Mouse (Mus musculus): Measurements from ENCODE around the gene Map4k2.

Gene Map4k2

GRCm38 (mm10) chr19:6377327-6378040 lies 36.5 kb downstream of the Map4k2 start:
- peak; percentile 63 for DNase-seq (ENCODE audit: low read depth, low spot score)

DNA sequence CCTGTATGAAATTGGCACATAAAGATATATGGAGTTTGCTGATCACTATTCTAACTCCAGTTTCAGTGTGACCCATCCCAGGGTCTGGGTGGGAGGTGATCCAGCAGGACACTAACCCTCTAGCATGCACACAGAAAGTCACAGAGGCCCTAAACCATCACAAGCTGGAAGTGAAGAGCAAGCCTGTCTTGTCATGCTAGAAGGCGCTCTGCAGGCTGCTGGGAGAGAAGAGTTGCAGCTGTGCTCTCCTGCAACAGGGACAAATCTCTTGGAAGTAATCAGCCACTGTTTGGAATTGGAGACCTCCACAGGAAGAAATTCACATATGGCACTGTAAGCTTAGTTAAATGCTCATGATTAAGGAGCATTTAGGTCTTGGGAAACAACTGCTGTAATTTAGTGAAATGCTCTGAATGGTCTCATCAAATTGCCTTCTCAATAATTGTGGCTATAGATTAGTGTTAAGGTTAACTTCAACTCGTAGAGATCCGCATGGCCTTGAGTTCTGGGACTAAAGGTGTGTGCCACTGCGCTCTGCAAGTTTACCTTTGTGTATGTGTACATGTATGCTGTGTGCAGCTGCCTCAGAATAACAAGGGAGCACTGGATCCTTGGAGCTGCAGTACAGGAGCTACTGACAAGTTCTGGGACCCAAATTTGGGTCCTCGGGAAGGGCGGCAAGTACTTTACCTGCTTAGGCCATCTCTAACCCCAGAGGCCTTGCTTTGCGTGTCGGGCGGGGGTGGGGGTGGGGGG lies 39.7 kb downstream of the Map4k2 start:
- no peak for DNase-seq (ENCODE audit: low read depth, low spot score)

DNA sequence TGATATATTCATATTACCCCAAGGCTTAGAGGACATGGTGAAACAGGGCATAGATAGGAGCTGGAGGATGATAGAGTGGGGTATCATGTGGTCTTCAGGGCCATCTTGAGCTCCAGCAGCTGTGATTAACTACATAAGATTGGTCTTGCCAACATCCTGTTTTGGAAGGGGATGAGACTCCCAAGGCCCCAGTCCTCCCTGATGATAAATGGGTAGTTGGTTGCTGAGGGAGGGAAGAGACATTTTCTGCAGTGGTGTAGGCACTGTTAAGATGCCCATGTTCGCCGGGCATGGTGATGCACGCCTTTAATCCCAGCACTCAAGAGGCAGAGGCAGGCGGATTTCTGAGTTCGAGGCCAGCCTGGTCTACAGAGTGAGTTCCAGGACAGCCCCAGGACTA lies 40.3 kb downstream of the Map4k2 start:
- no peak for DNase-seq (ENCODE audit: low read depth, low spot score)

DNA sequence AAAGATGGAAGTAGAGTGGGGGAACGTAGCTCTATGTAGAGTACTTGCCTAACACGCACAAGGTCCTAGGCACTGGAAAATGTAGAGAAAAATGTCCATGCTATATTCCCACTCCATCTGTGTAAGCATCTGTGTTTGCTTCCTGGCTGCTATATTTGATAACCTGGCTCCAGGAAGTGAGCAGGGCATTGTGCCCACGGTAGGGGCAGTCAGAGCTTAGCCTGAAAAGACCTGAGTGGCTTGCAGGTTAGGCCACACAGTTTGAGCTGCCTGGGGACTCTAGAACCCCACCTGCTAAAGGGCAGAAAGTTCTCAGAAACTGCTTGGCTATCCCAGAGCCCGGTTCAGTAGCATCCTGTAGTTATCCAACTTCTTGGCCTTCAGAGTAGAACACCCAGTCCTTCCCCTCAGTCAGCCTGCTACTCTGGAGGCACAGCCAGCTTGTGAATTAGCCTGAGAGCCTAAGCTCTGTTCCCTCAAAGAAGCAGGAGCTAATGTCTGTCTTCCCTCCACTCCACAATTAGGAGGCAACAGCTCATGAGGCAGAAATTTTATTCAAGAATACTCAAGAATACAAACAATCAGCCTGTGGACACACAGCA lies 41.5 kb downstream of the Map4k2 start:
- no peak for DNase-seq (ENCODE audit: low read depth, low spot score)

- no peak for DNase-seq (ENCODE audit: low read depth, low spot score)
Observed at GRCm38 (mm10) chr19:6383470-6383869, 42.5 kb downstream of the Map4k2 start.

- no peak for DNase-seq (ENCODE audit: low read depth, low spot score)
Observed at GRCm38 (mm10) chr19:6384128-6384527, 43.2 kb downstream of the Map4k2 start, which contains the start of gene Pygm. Pygm (plus strand) TSS chr19:6384399.

- no peak for DNase-seq (ENCODE audit: low read depth, low spot score)
Observed at GRCm38 (mm10) chr19:6384954-6385353, 44.0 kb downstream of the Map4k2 start.

GRCm38 (mm10) chr19:6385419-6385818 lies 44.5 kb downstream of the Map4k2 start:
- no peak for DNase-seq (ENCODE audit: low read depth, low spot score)

DNA sequence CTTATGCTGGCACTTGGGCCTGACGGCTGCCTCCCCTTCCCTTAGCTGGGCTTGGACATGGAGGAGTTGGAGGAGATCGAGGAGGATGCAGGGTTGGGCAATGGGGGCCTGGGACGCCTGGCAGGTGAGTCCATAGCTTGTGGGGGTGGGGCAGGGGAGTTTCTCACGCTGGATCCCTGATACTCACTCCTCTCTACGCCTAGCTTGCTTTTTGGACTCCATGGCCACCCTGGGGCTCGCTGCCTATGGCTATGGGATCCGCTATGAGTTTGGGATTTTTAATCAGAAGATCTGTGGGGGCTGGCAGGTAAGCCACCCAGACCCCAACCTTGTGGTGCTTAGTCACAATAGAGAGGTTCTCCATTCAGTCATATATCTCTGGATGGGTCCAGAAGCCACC lies 44.9 kb downstream of the Map4k2 start:
- DNase-seq (ENCODE audit: low read depth, low spot score) = no peak

DNA sequence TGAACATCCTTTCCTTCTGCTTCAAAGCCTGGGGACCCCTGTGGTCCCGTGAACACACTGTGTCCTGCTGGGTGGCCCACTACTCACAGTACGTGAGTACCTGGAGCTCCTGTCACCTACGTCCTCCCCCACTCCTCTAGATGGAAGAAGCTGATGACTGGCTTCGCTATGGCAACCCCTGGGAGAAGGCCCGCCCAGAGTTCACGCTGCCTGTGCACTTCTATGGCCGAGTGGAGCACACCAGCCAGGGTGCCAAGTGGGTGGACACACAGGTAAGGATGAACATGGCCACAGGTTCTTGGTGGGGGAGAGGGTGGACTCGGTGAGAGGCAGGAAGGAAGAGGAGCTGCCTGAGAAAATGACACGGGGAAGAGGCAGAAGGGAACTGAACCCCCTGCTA lies 45.3 kb downstream of the Map4k2 start:
- no peak for DNase-seq (ENCODE audit: low read depth, low spot score)

DNA sequence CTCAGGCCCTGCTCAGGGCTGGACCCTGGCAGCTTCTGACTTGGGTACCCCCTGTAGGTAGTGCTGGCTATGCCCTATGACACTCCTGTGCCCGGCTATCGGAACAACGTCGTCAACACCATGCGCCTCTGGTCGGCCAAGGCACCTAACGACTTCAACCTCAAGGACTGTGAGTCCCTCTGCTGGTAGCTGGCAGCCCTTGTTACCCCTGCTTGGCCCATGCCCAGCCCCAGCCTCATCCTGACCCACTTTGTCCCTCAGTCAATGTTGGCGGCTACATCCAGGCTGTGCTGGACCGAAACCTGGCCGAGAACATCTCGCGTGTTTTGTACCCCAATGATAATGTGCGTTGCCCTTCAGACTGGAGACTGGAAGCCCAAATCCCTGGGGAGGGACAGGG lies 47.1 kb downstream of the Map4k2 start:
- DNase-seq (ENCODE audit: low read depth, low spot score) = no peak

- no peak for DNase-seq (ENCODE audit: low read depth, low spot score)
Observed at GRCm38 (mm10) chr19:6389803-6390202, 48.9 kb downstream of the Map4k2 start.

DNA sequence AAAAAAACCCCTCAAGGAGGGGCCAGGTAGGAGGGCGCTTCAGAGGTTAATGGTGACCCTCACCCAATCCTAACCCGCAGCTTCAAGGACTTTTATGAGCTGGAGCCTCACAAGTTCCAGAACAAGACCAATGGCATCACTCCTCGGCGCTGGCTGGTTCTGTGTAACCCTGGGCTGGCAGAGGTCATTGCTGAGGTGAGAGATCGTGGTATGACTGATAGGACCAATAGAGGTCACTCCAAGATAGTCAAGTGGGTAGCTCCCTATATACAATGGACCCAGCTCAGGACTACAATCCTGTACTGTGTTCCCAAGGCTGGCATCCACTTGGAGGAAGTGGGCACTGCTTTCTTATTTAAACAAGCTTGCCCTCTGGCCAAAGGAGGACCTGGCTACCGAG lies 49.3 kb downstream of the Map4k2 start:
- no peak for DNase-seq (ENCODE audit: low read depth, low spot score)

- DNase-seq (ENCODE audit: low read depth, low spot score) = no peak
Observed at GRCm38 (mm10) chr19:6392743-6393393, 51.9 kb downstream of the Map4k2 start.

DNA sequence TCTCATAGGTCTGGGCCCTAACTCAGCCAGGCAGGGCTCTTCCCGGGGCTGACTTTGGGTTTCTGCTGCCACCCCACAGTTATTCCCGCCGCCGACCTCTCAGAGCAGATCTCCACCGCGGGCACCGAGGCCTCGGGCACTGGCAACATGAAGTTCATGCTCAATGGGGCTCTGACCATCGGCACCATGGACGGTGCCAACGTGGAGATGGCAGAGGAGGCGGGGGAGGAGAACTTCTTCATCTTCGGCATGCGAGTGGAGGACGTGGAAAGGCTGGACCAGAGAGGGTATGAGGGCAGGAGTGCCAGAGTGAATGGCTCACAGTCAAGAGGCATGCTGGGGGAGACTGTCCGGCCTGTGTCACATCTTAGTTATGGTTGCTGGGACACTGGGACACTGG lies 52.7 kb downstream of the Map4k2 start:
- no peak for DNase-seq (ENCODE audit: low read depth, low spot score)

DNA sequence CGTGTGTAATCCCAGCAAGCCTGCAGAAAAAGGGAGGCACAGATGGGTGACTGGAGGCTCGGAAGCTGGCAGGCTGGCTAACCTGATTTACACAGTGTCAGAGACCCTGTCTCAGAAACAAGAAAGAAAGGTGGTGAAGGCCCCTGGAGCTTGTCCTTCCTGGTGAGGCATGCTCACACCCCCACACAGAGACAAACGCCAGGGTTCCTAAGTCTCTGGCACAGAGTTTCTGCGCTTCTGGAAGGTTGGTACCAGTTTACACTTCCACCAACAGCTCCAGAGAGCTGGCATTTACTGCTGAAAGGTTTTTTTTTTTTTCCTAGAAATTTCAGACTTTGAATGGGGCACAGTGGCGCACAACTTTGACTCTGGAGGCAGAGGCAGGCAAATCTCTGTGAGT lies 55.3 kb downstream of the Map4k2 start:
- no peak for DNase-seq (ENCODE audit: low read depth, low spot score)

DNA sequence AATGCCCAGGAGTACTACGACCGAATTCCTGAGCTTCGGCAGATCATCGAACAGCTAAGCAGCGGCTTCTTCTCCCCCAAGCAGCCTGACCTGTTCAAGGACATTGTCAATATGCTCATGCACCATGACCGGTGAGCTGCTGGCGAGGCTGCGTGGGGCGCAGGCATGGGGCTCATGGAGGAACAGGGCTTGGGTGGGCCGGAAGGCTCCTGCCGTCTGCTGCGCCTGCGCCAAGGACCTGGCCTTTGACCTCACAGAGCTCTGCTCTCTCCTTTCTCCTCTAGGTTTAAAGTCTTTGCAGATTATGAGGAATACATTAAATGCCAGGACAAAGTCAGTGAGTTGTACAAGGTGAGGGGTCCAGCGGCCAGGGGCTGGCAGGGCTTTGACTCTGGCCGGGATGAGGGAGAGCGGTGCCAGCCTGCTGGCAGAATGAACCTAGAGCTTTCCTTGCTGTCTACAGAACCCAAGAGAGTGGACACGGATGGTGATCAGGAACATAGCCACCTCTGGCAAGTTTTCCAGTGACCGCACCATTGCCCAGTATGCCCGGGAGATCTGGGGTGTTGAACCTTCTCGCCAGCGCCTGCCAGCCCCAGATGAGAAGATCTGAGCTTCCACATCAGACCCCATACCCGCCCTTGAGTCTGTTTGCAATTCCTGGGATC lies 56.8 kb downstream of the Map4k2 start:
- no peak for DNase-seq (ENCODE audit: low read depth, low spot score)

- DNase-seq (ENCODE audit: low read depth, low spot score) = no peak
Observed at GRCm38 (mm10) chr19:6398447-6399284, 57.7 kb downstream of the Map4k2 start.

- DNase-seq (ENCODE audit: low read depth, low spot score) = no peak
Observed at GRCm38 (mm10) chr19:6399285-6400095, 58.6 kb downstream of the Map4k2 start, which contains the start of gene Rasgrp2. Rasgrp2 (plus strand) TSS chr19:6399340.
